Mouse (Mus musculus): Measurements from ENCODE around the gene Kif3a.

DNA sequence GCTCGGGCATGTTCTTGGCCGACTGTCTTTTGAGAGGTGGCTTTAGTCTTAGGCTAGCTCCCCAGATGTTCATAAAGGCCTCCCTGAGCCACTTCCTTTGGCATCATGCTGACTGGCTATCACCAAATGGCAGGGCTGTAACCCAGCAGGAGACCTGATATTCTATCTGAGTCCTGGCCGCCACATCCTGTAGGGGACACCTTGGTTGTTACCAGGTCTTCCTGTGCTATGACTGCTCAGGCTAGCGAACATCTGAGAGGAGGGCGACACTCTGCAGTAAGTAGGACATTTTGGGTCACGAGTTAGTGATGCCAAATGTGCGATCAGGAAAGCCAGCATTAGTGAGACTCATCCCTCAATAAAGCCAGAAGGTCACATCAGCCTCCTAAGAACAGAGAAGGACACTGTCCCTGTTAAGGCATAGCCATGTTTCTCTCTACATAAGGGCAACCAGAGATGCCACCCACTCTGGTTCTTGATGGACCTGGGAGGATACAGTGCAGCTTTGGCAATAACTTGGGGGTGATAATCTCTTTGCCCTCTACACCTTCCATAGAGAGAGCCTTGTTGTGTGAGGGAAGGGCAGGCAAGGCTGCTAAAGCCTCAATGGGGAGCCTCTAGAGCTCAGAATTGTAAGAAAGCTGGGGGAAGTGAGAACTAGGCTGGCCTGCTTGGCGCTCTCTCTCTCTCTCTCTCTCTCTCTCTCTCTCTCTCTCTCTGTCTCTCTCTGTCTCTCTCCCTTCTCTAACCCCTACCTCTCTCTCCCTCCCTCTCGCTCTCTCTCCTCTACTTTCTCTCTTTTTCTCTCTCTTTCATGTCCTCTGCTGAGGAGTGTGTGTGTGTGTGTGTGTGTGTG is 38.6 kb upstream of the Kif3a start:
- TF ChIP-seq POLR2A (IDR thresholded peaks at IDR 0.05; ENCODE audit: low read depth, low read length): no peak
- TF ChIP-seq CTCF (conservative IDR thresholded peaks at IDR 0.05 in 1 of 2, IDR thresholded peaks at IDR 0.05 in 1 of 2; ENCODE audit: low read depth in 2 of 2, low read length in 2 of 2): no peak
- TF ChIP-seq KAT2A (IDR thresholded peaks at IDR 0.05; ENCODE audit: insufficient replicate concordance, low read length): no peak
- no peak for TF ChIP-seq MXI1 (IDR thresholded peaks at IDR 0.05; ENCODE audit: low read depth, low read length)
- no peak for TF ChIP-seq CHD1 (IDR thresholded peaks at IDR 0.05; ENCODE audit: low read depth, low read length)
- no peak for TF ChIP-seq USF1 (IDR thresholded peaks at IDR 0.05; ENCODE audit: low read depth, low read length)
- TF ChIP-seq HCFC1 (IDR thresholded peaks at IDR 0.05; ENCODE audit: low read depth, low read length): no peak
- TF ChIP-seq ZNF384 (IDR thresholded peaks at IDR 0.05; ENCODE audit: low read depth, low read length): no peak
- TF ChIP-seq ZKSCAN1 (IDR thresholded peaks at IDR 0.05; ENCODE audit: borderline replicate concordance, low read depth, low read length): no peak
- TF ChIP-seq RAD21 (IDR thresholded peaks at IDR 0.05; ENCODE audit: low read depth, low read length): no peak
- TF ChIP-seq NELFE (IDR thresholded peaks at IDR 0.05; ENCODE audit: low read depth, low read length): no peak
